Mouse (Mus musculus) Patski (cell line): Measurements from ENCODE around the gene Ighmbp2. TPM values are rescaled to one million over a fixed set of nuclear protein-coding genes. Genes with fewer than 3 reads are reported as not detected.

ENCODE experiments used
- ATAC-seq: fragments of 100-300 bp; one replicate; pipeline ENCODE4 v1.8.0; 2021
- CTCF ChIA-PET: fragments of 350-600 bp; sonication (Branson Sonifier 250); formaldehyde crosslinking; loops from one replicate; lab custom pipeline; 2022; ENCODE audit warnings: inconsistent platforms; lab: Charles Lee
- POLR2A ChIA-PET: fragments of 350-600 bp; sonication (Branson Sonifier 250); formaldehyde crosslinking; loops from one replicate; lab custom pipeline; 2022; ENCODE audit warnings: antibody characterized with exemption, inconsistent platforms; lab: Charles Lee
- DNase-seq: peaks from one replicate; pipeline ENCODE4 v3.0.0-alpha.2; 2011; ENCODE audit warnings: low read depth, low spot score
- H3K27me3 ChIP-seq: fragments of 371-371 bp; one replicate; pipeline ENCODE4 v1.5.1; 2021
- CTCF ChIP-seq: fragments of 100-300 bp; IDR thresholded peaks from one replicate; pipeline ENCODE4 v1.5.1; 2021
- in situ Hi-C: fragments of 300-500 bp; cut with MboI; formaldehyde crosslinking; loops from 3 replicates; pipeline ENCODE4 v1.11.1; 2018; ENCODE audit warnings: low pct_unique_long_range_greater_than_20kb, mixed read lengths
- polyA plus RNA-seq: library from polyadenylated mRNA; unstranded; gene quantifications from one replicate; pipeline ENCODE4 v1.2.3, GENCODE M21; 2021

Ighmbp2 gene
- polyA plus RNA-seq, 1 experiment from 2014 or later, result 11.1 TPM

DNA sequence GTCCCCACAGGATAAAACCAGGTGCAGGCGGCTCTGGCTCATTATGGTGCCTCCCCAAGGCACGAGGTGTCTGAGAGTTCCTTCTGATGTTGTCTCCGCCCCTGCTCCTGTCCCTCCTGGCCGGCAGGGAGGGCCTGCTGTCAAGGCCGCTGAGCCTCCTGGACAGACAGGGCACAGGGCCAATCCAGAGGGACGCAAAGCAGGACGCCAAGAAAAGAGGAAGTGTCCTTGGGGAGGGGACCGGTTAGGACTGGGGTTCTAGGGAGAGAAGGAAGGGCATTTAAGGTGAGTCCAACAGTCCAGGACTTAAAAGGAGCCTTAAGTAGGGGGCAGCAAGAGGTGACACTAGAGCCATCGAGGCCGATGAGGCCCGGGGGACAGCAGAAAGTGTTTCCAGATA, 38.8 kb upstream of the Ighmbp2 start:
- ATAC-seq (no peak), DNase-seq (no peak)
- peaks cover 5% of the 10 kb centered on the region for H3K27me3 ChIP-seq
- CTCF ChIA-PET, result interaction anchor here (1.4 to 1.9 kb wide), 3 partner anchors 32 to 129 kb away, joined by 3 to 8 read pairs (median 6); no protein-coding TSS in a partner anchor
- POLR2A ChIA-PET, result no interaction called here
- in situ Hi-C loops, result no loop called here
- no peak for TF ChIP-seq CTCF

DNA sequence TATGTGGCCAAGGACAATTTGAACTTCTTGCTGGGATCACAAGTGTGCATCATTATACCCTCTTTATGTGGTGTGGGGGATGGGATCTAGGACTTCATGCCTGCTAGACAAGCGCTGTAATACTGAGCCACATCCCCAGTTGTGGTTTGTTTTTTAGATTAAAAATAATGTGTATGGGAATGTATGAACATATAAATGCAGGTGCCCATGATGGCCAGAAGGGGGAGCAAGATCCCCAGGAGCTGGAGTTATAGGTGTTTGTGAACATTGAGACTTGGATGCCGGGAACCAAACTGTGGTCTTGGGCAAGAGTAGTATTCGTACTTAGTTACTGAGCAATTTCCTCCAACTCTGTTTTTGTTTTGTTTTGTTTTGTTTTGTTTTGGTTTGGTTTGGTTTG, 38.0 kb upstream of the Ighmbp2 start:
- CTCF ChIA-PET, result interaction anchor here (1.3 to 1.9 kb wide), 3 partner anchors 28 to 130 kb away, joined by 3 to 8 read pairs (median 3); no protein-coding TSS in a partner anchor
- peaks cover 7% of the 10 kb centered on the region for H3K27me3 ChIP-seq
- ATAC-seq (no peak), DNase-seq (no peak)
- no peak for TF ChIP-seq CTCF
- POLR2A ChIA-PET, result no interaction called here
- in situ Hi-C loops, result no loop called here

DNA sequence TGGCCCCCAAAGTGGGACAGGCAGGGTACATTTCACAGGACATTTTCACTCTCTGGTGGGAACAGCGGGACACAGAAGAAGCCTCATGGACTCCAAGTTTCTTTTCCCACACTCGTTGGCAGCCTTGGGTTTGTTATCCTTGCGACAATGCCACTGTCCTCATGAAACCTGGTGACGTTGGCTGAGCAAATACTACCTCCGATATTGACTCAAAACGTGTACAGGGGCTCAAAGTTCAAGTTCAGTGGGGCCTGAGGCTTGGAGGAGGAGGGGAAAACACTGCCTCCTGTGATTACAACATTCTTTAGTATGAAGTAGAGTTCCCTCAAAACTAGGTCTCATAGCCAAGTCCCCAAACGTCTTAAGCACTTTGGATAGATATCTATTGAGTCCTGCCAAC, 37.3 kb upstream of the Ighmbp2 start:
- TF ChIP-seq CTCF, result no peak
- in situ Hi-C loops, result no loop called here
- peaks cover 7% of the 10 kb centered on the region for H3K27me3 ChIP-seq
- ChIA-PET CTCF (interaction anchor here (1.3 to 1.9 kb wide), 3 partner anchors 29 to 131 kb away, joined by 3 to 8 read pairs (median 3); no protein-coding TSS in a partner anchor), POLR2A (no interaction called here)
- no peak for DNase-seq
- ATAC-seq, result no peak

DNA sequence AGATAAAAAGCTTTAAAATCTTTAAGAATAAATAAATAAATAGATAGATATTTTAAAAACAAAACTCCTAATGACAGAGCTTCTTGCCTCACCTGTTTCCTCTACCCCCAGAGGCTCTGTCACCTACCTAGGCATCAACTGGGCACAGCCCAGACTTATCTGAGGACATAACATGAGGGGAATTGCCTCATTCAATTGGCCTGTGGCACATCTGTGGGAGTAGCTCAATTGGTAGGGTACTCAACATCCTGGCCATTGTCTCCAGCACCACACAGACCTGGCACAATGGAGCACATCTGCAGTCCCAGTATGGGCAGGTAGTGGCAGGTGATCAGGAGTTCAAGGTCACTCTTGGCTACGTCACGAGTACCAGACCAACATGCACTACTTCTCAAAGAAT, 36.5 kb upstream of the Ighmbp2 start:
- CTCF ChIA-PET, result no interaction called here
- DNase-seq, result no peak
- H3K27me3 ChIP-seq, result peaks cover 7% of the 10 kb centered on the region
- ATAC-seq, result no peak
- in situ Hi-C loops, result no loop called here
- POLR2A ChIA-PET, result no interaction called here
- no peak for TF ChIP-seq CTCF

DNA sequence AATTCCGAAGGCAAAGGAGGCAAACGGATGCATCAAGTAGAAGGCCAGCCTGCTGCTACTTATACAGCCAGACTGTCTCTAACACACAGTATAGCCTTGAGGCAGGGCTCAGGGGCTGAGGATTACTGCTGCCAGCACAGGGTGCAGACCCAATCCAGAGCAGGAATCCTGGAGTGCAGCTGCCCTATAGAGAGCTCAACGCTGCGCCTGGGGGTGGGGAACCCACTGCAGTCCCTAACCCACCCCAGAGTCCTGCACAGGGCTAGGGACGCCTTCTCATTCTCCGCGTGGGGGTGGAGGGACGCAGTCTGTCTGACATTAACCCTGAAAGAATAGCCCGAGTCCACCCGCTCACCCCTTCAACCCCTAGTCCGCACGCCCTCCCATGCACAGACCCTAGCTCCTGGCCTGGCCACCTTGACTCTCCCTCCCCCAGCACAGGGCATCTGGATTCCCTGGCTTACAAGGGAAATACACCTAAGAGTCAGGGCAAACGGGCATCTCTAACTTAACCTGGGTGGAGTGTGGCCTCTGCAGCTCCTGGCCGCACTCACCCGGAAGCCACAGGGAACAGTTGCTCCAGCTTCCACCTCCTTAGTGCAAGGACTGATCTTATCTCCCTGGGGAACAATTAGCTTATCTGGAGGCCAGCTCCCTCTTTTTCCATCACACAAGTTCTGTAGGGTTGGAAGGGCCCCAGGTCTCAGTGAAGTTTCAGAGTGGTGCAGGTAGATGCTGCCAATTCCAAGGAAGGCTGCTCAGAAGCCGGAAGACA, 24.5 kb upstream of the Ighmbp2 start:
- DNase-seq, result no peak
- in situ Hi-C loops, result no loop called here
- H3K27me3 ChIP-seq, result peaks cover 66% of the 10 kb centered on the region
- TF ChIP-seq CTCF, result no peak
- ChIA-PET CTCF (no interaction called here), POLR2A (no interaction called here)
- no peak for ATAC-seq

DNA sequence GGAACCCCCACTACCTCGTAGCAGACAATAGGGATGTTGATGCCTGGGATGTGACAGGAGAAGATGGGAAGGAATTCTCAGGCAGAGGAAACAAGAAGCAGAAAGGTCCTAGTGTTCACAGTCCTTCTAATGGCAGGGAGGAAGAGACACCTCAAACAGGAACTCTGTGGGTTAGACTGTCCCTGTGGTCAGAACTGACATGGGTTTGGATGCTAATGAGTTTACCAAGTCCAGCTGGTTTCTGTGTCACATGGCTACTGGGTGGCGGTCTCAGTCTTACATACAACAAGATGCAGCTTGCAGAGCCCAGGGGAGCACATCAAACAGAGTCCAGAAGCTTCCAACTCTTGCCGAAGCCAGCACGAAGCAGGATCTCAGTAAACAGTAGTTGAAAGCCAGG, 21.2 kb upstream of the Ighmbp2 start:
- no peak for TF ChIP-seq CTCF
- POLR2A ChIA-PET, result no interaction called here
- CTCF ChIA-PET, result no interaction called here
- in situ Hi-C loops, result no loop called here
- peaks cover 51% of the 10 kb centered on the region for H3K27me3 ChIP-seq
- DNase-seq (no peak), ATAC-seq (no peak)

DNA sequence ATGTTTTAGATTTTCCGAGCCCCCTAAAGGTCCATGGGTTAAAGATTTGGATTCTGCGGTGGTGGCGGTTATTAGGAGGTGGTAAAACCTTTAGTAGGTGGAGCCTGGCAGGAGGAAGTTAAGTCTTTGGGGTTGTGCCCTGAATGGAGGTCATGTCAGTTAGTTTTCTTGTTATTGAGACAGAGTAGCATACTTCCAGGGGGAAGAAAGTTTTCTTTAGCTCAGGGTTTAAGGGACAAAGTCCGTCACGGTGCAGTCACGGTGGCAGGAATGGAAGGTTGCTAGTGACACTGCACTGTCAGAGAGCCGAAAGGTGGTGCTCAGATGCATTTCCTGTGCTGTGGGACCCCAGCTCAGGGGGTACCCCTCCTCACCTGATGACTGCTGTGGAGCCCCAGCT, 15.0 kb upstream of the Ighmbp2 start:
- ChIA-PET CTCF (interaction anchor here (0.9 kb wide), 1 partner anchor 9 kb away, joined by 4 read pairs; no protein-coding TSS in a partner anchor), POLR2A (interaction anchor here (1.0 kb wide), 1 partner anchor 38 kb away, joined by 3 read pairs; no protein-coding TSS in a partner anchor)
- in situ Hi-C loops, result no loop called here
- peaks cover 13% of the 10 kb centered on the region for H3K27me3 ChIP-seq
- ATAC-seq (no peak), DNase-seq (no peak)
- no peak for TF ChIP-seq CTCF

DNA sequence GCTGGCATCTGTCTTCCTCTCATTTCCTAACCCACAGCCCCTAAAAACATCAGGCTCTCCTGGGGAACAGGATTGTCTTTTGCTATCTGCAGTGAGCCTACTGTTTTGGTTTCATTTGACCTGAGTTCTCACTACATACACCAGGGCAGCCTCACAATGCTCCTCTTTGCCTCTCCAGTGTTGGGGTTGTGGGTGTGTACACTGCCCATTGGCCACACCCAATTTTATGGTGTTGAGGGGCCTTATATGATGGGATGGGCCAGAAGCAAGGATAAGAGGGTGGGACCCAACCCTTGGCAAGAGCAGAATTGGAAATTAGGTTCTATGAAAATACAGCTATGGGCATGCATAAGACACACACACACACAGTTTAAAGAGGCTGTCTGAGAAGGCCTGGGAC, 14.2 kb upstream of the Ighmbp2 start:
- DNase-seq (no peak), ATAC-seq (no peak)
- ChIA-PET POLR2A (no interaction called here), CTCF (interaction anchor here (0.9 to 1.6 kb wide), 3 partner anchors 8 to 154 kb away, joined by 3 to 7 read pairs (median 4); no protein-coding TSS in a partner anchor)
- in situ Hi-C loops, result no loop called here
- H3K27me3 ChIP-seq, result peaks cover 12% of the 10 kb centered on the region
- TF ChIP-seq CTCF, result no peak

DNA sequence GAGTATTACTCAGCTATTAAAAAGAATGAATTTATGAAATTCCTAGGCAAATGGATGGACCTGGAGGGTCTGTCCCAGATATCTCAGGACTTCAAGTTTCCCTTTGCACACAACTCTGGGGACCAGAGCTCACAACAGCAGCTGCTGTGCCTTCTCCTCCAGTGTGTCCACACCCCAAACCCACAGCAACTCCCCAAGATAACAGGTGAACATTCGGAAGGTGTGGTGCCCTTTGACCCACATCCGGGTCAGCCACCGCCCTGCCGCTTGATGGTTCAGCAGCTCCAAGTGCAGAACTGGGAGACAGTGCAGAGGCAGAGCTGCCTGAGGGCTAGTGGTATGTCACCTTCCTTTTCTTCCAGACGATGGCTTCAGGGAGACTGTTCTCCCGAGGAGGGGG, 12.4 kb upstream of the Ighmbp2 start:
- in situ Hi-C loops, result no loop called here
- no peak for TF ChIP-seq CTCF

DNA sequence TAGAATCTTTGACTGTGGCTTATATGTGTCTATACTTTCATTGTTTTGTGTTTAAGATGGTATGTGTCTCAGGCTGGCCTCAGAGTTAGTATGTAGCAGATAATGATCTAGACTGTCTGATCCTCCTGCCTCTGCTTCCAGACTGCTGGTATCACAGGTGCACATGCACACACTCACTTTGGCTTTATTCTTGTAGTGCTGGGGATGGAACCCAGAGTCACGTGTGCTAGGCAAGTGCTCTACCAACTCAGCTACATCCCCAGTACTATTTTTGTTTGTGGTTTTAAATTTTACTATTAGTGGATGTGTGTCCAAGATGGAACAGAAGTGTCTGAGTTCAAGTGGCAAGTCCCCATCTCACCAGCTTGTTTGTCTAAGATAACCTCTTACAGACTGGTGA, 10.2 kb upstream of the Ighmbp2 start:
- CTCF ChIA-PET, result interaction anchor here (1.0 to 2.7 kb wide), 3 partner anchors 12 to 158 kb away, joined by 3 to 11 read pairs (median 4); partner anchors contain the start of gene Tesmin
- no peaks in the 10 kb centered on the region for H3K27me3 ChIP-seq
- POLR2A ChIA-PET, result no interaction called here
- ATAC-seq (no peak), DNase-seq (no peak)
- in situ Hi-C loops, result loop anchor here (5.0 kb wide), 2 partner anchors 64 to 154 kb away; no protein-coding TSS in a partner anchor
- TF ChIP-seq CTCF, result no peak

More for the DNA sequence above, 12.4 kb upstream of the Ighmbp2 start:
- POLR2A ChIA-PET, result interaction anchor here (1.0 kb wide), 1 partner anchor 113 kb away, joined by 3 read pairs; no protein-coding TSS in a partner anchor
- peaks cover 3% of the 10 kb centered on the region for H3K27me3 ChIP-seq
- CTCF ChIA-PET, result interaction anchor here (1.3 kb wide), 1 partner anchor 20 kb away, joined by 3 read pairs; no protein-coding TSS in a partner anchor
- no peak for DNase-seq
- ATAC-seq, result no peak

DNA sequence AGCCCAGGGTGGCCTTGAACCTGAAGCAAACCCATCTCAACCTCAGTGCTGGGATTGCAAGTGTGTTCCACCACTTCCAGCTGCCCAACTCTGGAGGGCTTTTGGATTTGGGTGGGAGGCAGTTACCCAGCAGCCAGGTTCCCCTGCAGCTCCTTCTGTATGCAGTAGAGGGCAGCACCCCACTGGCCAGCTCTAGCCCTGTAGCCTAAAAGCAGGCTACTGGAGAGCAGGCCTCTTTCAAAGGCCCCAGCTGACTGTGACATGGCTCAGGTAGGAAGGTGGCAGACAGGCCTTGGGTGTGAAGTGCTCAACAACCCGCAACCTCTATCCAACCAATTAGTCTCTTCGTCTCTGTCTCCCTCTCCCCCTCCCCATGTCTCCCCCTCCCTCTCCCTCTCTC, 9.2 kb upstream of the Ighmbp2 start:
- in situ Hi-C loops, result loop anchor here (5.0 kb wide), 2 partner anchors 65 to 155 kb away; no protein-coding TSS in a partner anchor
- peak; percentile 79 for ATAC-seq
- no peak for DNase-seq
- ChIA-PET CTCF (interaction anchor here (0.5 to 2.7 kb wide), 8 partner anchors 9 to 159 kb away, joined by 3 to 11 read pairs (median 4); partner anchors contain the start of genes Ighmbp2, Mrpl21 and Tesmin), POLR2A (no interaction called here)
- TF ChIP-seq CTCF, result no peak
- no peaks in the 10 kb centered on the region for H3K27me3 ChIP-seq
